Mouse (Mus musculus) heart, postnatal 0 days (tissue): ENCODE data around the gene Mal. TPM values are rescaled to one million over a fixed set of nuclear protein-coding genes. Genes with fewer than 3 reads are reported as not detected.

Experiments used
- ATAC-seq: fragments of 200-750 bp; cut with Nextera tagmentation; 2 replicates; pipeline ENCODE4 v1.8.0; 2017; ENCODE audit warnings: low read depth, moderate number of reproducible peaks, moderate library complexity; ENCODE audit not compliant: insufficient read depth
- DNase-seq: peaks from one replicate; pipeline ENCODE4 v3.0.0-alpha.2; 2016; ENCODE audit warnings: low spot score
- H3K27ac ChIP-seq: fragments of 300-500 bp; sonication (generic); 2 replicates; pipeline ENCODE4 v1.5.1; 2014; ENCODE audit warnings: low read depth, mild to moderate bottlenecking
- H3K27me3 ChIP-seq: fragments of 300-500 bp; sonication (generic); 2 replicates; pipeline ENCODE4 v1.6.1; 2014; ENCODE audit warnings: low read length, mixed read lengths; ENCODE audit not compliant: control insufficient read depth, insufficient read depth
- H3K36me3 ChIP-seq: fragments of 300-500 bp; sonication (generic); replicated peaks from 2 replicates; pipeline ENCODE4 v1.6.1; 2014; ENCODE audit warnings: low read length, mixed read lengths; ENCODE audit not compliant: control insufficient read depth, insufficient read depth
- H3K4me1 ChIP-seq: fragments of 300-500 bp; sonication (generic); 2 replicates; pipeline ENCODE4 v1.6.1; 2014; ENCODE audit warnings: antibody characterized with exemption; ENCODE audit not compliant: control insufficient read depth, insufficient read depth
- H3K4me2 ChIP-seq: fragments of 300-500 bp; sonication (generic); 2 replicates; pipeline ENCODE4 v1.6.1; 2014; ENCODE audit warnings: low read depth, mild to moderate bottlenecking, low read length, moderate library complexity
- H3K4me3 ChIP-seq: fragments of 300-500 bp; sonication (generic); 2 replicates; pipeline ENCODE4 v1.5.1; 2014; ENCODE audit warnings: low read depth, low read length
- H3K9ac ChIP-seq: fragments of 300-500 bp; sonication (generic); replicated peaks from 2 replicates; pipeline ENCODE4 v1.6.1; 2014; ENCODE audit warnings: low read depth, low read length, mixed read lengths
- H3K9me3 ChIP-seq: fragments of 300-500 bp; sonication (generic); replicated peaks from 2 replicates; pipeline ENCODE4 v1.6.1; 2016; ENCODE audit warnings: low read length; ENCODE audit not compliant: control insufficient read depth
- CTCF ChIP-seq: IDR thresholded peaks from 2 replicates; pipeline ENCODE4 v1.5.1; 2016; ENCODE audit warnings: antibody characterized with exemption, control low read depth, low read depth
- EP300 ChIP-seq: IDR thresholded peaks from 2 replicates; pipeline ENCODE4 v1.6.1; 2016; ENCODE audit warnings: antibody characterized with exemption, low read depth
- WGBS: fragments of 180-500 bp; shearing (Covaris S2); extraction: QIAGEN DNeasy Blood & Tissue Kit; methylation state at CpG from one replicate; pipeline ENCODE4 v1.1.7; 2014; 5-methylcytosine and 5-hydroxymethylcytosine counted together
- polyA plus RNA-seq: library from polyadenylated mRNA; unstranded; fragments of >200 nt; fragmentation: Nextera tagmentation; extraction: Ambion mirVana; gene quantifications from 2 replicates; pipeline ENCODE4 v1.2.1, GENCODE M21; 2015
- total RNA-seq: library from RNA; depleted of rRNA; stranded (reverse); fragments of >200 nt; gene quantifications from 2 replicates; pipeline ENCODE4 v1.2.3, GENCODE M21; 2014; ENCODE audit warnings: low replicate concordance

The Mal gene
- total and polyA plus RNA-seq, 2 experiments from 2014 or later = 1.7 to 11.3 TPM

GRCm38 (mm10) chr2:127667015-127667414, 10.5 kb upstream of the Mal start:
- TF ChIP-seq EP300 = no peak
- no peak for TF ChIP-seq CTCF
- H3K4me1 ChIP-seq = no peaks in the 10 kb centered on the region
- H3K4me3 ChIP-seq = no peak overlapping the region
- no peak for DNase-seq
- no peak overlapping the region for H3K4me2 ChIP-seq
- H3K36me3 ChIP-seq = no peaks in the 10 kb centered on the region
- no peak overlapping the region for H3K27ac ChIP-seq
- 0 out of 2 replicates have a peak, but pooled peaks cover 8% of the 10 kb centered on the region for H3K27me3 ChIP-seq
- ATAC-seq = no peak
- no peak overlapping the region for H3K9ac ChIP-seq
- H3K9me3 ChIP-seq = no peaks in the 10 kb centered on the region

- 19% methylated on average over 2 of the region's 2 CpGs for WGBS
- no peak overlapping the region for H3K27ac ChIP-seq
- ATAC-seq (no peak), DNase-seq (no peak)
- H3K9me3 ChIP-seq = no peaks in the 10 kb centered on the region
- peaks cover 11% of the 10 kb centered on the region for H3K27me3 ChIP-seq
- H3K4me2 ChIP-seq = no peak overlapping the region
- H3K36me3 ChIP-seq = no peaks in the 10 kb centered on the region
- TF ChIP-seq EP300 (no peak), CTCF (no peak)
- no peaks in the 10 kb centered on the region for H3K4me1 ChIP-seq
- H3K9ac ChIP-seq = no peak overlapping the region
- no peak overlapping the region for H3K4me3 ChIP-seq
Measured at GRCm38 (mm10) chr2:127662708-127663107, 6.2 kb upstream of the Mal start.

GRCm38 (mm10) chr2:127655419-127655818, 1.1 kb downstream of the Mal start:
- ATAC-seq (no peak), DNase-seq (no peak)
- peak overlapping the region; percentile 82 for H3K4me2 ChIP-seq
- H3K27me3 ChIP-seq = peaks cover 54% of the 10 kb centered on the region
- no peaks in the 10 kb centered on the region for H3K36me3 ChIP-seq
- peak overlapping the region; percentile 51 for H3K4me3 ChIP-seq
- WGBS = 16% methylated on average over 9 of the region's 9 CpGs
- no peak overlapping the region for H3K9ac ChIP-seq
- TF ChIP-seq CTCF (no peak), EP300 (no peak)
- no peaks in the 10 kb centered on the region for H3K9me3 ChIP-seq
- H3K4me1 ChIP-seq = 0 out of 2 replicates have a peak, but pooled peaks cover 6% of the 10 kb centered on the region
- no peak overlapping the region for H3K27ac ChIP-seq

- H3K4me1 ChIP-seq = 0 out of 2 replicates have a peak, but pooled peaks cover 6% of the 10 kb centered on the region
- WGBS = 48% methylated on average over 3 of the region's 3 CpGs
- H3K9ac ChIP-seq = no peak overlapping the region
- H3K27me3 ChIP-seq = peaks cover 53% of the 10 kb centered on the region
- no peak for TF ChIP-seq EP300
- TF ChIP-seq CTCF = no peak
- DNase-seq (no peak), ATAC-seq (no peak)
- H3K27ac ChIP-seq = no peak overlapping the region
- H3K9me3 ChIP-seq = no peaks in the 10 kb centered on the region
- no peak overlapping the region for H3K4me2 ChIP-seq
- H3K36me3 ChIP-seq = no peaks in the 10 kb centered on the region
- H3K4me3 ChIP-seq = no peak overlapping the region
Measured at GRCm38 (mm10) chr2:127654786-127655185, 1.7 kb downstream of the Mal start.

- H3K27me3 ChIP-seq = peaks cover 48% of the 10 kb centered on the region
Measured at GRCm38 (mm10) chr2:127652805-127653204, 3.7 kb downstream of the Mal start.

GRCm38 (mm10) chr2:127652335-127652734, 4.2 kb downstream of the Mal start:
- Histone ChIP-seq H3K4me2 (no peak overlapping the region), H3K9me3 (no peaks in the 10 kb centered on the region), H3K36me3 (no peaks in the 10 kb centered on the region), H3K27ac (no peak overlapping the region), H3K4me3 (no peak overlapping the region), H3K27me3 (peaks cover 44% of the 10 kb centered on the region), H3K4me1 (0 out of 2 replicates have a peak, but pooled peaks cover 6% of the 10 kb centered on the region), H3K9ac (no peak overlapping the region)
- no peak for ATAC-seq
- DNase-seq = no peak
- no peak for TF ChIP-seq CTCF
- no peak for TF ChIP-seq EP300

More at GRCm38 (mm10) chr2:127652805-127653204, 3.7 kb downstream of the Mal start:
- Histone ChIP-seq H3K4me2 (no peak overlapping the region), H3K9ac (no peak overlapping the region), H3K36me3 (no peaks in the 10 kb centered on the region), H3K9me3 (no peaks in the 10 kb centered on the region), H3K4me1 (0 out of 2 replicates have a peak, but pooled peaks cover 6% of the 10 kb centered on the region), H3K4me3 (no peak overlapping the region), H3K27ac (no peak overlapping the region)
- ATAC-seq = no peak
- no peak for DNase-seq
- 78% methylated on average over 2 of the region's 2 CpGs for WGBS
- TF ChIP-seq CTCF (no peak), EP300 (no peak)
